Mouse (Mus musculus) layer of hippocampus, adult 8-10 months (tissue): ENCODE measurements around the gene Rabgap1. TPM values are rescaled to one million over a fixed set of nuclear protein-coding genes. Genes with fewer than 3 reads are reported as not detected.
A peak's percentile ranks its signal among the peaks of the same experiment; 100 is the strongest.
"Not testable (repeated sequence)": the region's sequence is repeated elsewhere in the genome, so short reads cannot be mapped to it uniquely, and the experiment has no call there.

ENCODE experiments used
- DNase-seq, 2 experiments: peaks; one replicate each; pipeline ENCODE4 v3.0.0; 2022; ENCODE audit warnings: low spot score in 2 of 2
- total RNA-seq, 4 experiments: library from RNA; stranded (reverse); gene quantifications; 2 replicates each; pipeline ENCODE4 v1.2.4; 2022

The Rabgap1 gene
- 100 to 1,000 TPM in 1 of 4 experiments, 10 to 100 TPM in 3; 85.8 to 106 (median 90.2) TPM for total RNA-seq

- DNase-seq: peak; percentile 95
These were observed at the start of gene Rabgap1, which contains the start of the genes Zbtb26 and Zbtb6 for GRCm38 (mm10) chr2:37442611-37443591. TSS of gene Rabgap1 (plus strand) at chr2:37443279. TSS of gene Zbtb26 (minus strand) at chr2:37443135. TSS of gene Zbtb6 (minus strand) at chr2:37443171.

GRCm38 (mm10) chr2:37395539-37395938, 47.5 kb upstream of the Rabgap1 start:
- no peak for DNase-seq

- no peak for DNase-seq
These were observed 21.2 kb upstream of the Rabgap1 start for GRCm38 (mm10) chr2:37421903-37422302.

GRCm38 (mm10) chr2:37422306-37423304, 20.5 kb upstream of the Rabgap1 start, which contains the start of gene Rc3h2:
TSS of gene Rc3h2 (minus strand) at chr2:37422903.
- peak; percentile 95 to 98 for DNase-seq

GRCm38 (mm10) chr2:37423671-37424070, 19.4 kb upstream of the Rabgap1 start:
- no peak for DNase-seq

DNA sequence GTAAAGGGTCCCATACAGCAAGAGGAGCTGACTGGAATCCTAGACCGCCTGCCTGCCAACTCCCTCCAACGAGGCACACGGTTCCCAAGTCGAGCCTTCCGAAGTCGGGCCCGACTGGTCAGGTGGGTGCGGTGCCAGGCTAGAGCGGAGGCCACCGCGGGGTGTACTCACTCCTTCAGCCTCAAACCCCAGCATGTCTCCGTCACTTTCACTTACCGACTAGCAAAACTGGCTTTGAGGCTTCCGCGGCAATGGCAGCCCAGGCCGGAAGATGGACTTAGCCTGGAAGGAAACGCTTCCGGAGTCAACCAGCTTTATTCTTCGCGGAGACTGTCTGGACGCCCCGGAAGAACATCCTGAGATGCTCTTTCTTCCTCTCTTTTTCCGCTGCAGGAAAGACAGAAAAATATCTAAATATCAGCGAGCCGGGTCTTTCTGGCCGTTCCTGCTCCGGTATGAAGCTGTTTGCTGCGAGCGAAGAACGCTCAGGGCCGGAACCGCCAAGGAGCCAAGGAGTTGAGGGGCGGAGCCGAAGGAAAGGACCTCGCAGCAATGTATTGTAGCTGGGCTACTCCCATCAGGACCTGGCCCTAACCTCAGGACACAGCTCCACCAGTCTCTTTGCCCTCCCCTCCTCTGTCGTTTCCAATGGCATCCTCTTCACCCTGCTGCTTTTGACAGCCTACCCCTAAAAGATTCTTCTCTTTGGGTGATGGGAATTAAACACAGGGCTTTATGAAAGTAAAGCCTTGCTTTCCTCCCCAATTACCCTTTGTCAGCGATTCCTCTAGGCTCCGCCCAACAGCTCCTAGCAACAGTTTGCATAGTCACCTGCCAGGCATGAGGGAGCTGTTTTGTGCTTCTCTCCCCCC, 12.2 kb upstream of the Rabgap1 start:
- DNase-seq: peak; percentile 85 to 86

DNA sequence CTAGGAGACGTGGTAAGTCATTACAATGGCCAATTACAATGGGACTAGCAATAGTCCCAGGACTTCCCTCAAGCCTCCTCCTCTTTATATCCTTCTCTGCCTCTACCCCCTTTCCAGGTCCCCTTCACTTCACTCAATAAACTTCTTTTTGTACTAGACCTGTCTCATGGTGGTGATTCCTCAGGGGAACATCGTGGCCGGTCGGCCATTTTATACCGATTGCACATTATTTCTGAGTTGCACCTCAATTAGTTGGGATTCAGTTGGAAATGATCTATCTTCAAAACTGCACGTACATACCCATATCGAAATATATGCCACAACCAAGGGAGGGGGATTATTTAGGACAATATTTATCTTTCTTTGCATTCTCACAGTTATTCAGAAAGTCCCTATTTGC, 11.5 kb upstream of the Rabgap1 start:
- no peak for DNase-seq

DNA sequence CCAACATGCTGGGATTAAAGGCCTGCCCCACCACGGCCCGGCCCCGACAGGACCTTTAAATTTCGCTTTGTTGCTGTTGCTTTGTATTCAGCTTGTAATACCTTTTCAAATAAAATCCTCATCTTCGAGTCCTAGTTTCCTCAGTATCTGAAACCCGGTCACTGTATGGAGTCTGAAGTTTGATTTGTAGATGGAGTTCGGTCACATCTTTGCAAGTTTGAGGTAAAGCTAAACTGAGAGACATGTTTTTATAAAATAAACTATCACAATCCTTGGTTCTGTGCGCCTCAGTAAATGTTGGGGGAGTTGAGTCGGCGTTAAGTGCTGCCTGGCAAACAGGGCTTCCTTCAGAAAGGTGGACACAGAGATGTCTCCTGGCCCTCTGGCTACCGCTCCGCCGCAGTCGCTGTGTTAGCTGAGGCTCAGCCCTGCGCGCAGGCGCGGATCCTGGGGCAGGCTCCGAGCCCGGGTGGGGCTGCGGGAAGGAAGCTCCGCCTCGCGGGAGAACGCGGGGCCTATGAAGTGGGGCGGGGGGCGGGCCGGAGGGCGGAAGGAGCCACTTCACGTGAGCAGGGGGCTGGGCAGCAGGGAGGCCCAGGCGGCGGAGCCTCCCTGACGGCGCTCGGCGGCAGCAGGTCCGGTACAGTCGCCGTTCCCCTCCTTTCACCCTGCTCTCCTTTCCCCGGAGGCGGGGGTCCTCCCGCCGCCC, 8.7 kb downstream of the Rabgap1 start:
- DNase-seq: peak; percentile 82 to 89

DNA sequence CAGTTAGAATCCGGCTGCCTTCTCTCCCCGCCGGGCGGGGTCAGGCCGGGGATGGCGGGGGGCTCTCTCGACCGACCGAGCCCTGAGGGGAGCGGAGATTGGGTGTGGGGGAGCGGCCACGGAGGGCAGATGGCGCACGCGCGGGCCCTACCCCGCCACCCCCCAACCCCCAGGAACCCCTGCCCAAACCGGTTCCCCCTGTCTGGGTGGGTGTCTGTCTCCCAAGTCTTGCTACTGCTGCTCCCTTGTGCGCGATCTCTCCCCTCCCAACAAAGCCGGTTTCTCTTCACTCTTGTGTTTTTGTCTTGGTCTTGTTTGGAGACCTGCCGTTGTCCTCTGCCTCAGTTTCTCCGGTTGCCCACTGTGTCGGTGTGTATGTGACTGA, 9.3 kb downstream of the Rabgap1 start:
- DNase-seq: no peak

GRCm38 (mm10) chr2:37460707-37461106, 17.6 kb downstream of the Rabgap1 start:
- no peak for DNase-seq

DNA sequence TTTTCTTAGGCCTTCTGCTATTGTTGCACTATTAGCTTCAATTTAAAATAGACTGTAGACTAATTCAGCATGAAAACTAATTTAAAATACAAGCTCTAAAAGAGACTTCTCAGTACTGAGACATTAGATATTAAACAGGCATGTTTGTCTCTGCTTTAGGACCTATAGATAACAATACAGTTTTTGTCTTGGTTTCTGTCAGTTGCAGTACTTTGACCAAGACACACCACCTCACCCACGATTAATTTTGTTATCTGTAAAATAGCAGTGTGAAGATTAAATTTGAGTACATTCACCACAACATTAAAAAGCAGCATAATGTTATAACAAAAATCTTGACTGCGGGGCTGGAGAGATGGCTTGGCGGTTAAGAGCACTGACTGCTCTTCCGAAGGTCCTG, 23.2 kb downstream of the Rabgap1 start:
- no peak for DNase-seq

GRCm38 (mm10) chr2:37479559-37479958, 36.5 kb downstream of the Rabgap1 start:
- DNase-seq: no peak

GRCm38 (mm10) chr2:37480039-37480438, 37.0 kb downstream of the Rabgap1 start:
- no peak for DNase-seq

GRCm38 (mm10) chr2:37484165-37484564, 41.1 kb downstream of the Rabgap1 start:
- DNase-seq: no peak

DNA sequence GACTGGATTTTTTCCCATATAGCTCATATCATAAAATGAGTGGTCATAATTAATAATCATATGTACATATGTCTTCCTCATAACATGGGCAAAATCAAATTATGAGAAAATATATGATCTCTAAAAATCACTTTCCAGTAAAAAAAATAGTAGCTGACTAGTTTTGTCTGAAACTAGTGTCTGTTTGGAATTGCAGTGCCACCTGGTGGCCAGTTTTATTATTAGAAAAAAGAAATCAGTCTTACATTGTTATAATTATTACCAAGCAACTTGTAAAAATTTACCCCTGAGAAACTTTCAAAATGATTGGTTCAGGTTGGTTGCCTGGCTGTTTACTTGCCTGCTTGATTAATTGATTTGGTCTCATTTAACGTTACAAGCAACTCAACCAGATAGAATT, 42.3 kb downstream of the Rabgap1 start:
- DNase-seq: no peak

- DNase-seq: no peak
These were observed 43.3 kb downstream of the Rabgap1 start for GRCm38 (mm10) chr2:37486408-37486807.

DNA sequence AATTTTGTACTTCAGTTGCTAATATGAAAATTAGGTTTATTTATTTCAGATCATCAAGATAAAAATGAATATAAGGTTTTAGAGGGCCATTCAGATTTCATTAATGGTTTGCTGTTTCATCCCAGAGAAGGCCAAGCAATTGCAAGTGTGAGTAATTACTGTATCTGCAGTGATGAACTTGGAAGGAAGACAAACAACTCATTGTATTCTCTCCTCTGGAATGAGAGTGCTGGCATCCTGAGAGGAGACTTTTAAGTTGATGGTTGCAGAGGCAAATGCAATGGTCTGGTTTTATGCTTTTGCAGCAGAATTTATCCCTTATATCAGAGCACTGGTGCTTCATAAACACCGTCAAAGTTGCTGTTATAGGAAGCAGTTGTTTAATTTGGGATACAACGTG, 45.9 kb downstream of the Rabgap1 start:
- DNase-seq: no peak

- DNase-seq: no peak
These were observed 54.2 kb downstream of the Rabgap1 start for GRCm38 (mm10) chr2:37497321-37497720.

GRCm38 (mm10) chr2:37505856-37506255, 62.8 kb downstream of the Rabgap1 start:
- not testable (repeated sequence) for DNase-seq
